Mouse (Mus musculus) intestine, embryonic 15.5 days (tissue): ENCODE data around the gene Kctd15. TPM values are rescaled to one million over a fixed set of nuclear protein-coding genes. Genes with fewer than 3 reads are reported as not detected.

Source experiments
- ATAC-seq: fragments of 200-750 bp; cut with Nextera tagmentation; 2 replicates; pipeline ENCODE4 v1.8.0; 2017; ENCODE audit warnings: moderate TSS enrichment, moderate library complexity
- H3K27ac ChIP-seq: fragments of 300-500 bp; sonication (generic); 2 replicates; pipeline ENCODE4 v1.5.1; 2015; ENCODE audit warnings: mild to moderate bottlenecking, inconsistent platforms
- H3K27me3 ChIP-seq: fragments of 300-500 bp; sonication (generic); replicated peaks from 2 replicates; pipeline ENCODE4 v1.6.1; 2015; ENCODE audit warnings: inconsistent platforms
- H3K36me3 ChIP-seq: fragments of 300-500 bp; sonication (generic); 2 replicates; pipeline ENCODE4 v1.6.1; 2015; ENCODE audit warnings: inconsistent platforms
- H3K4me1 ChIP-seq: fragments of 300-500 bp; sonication (generic); replicated peaks from 2 replicates; pipeline ENCODE4 v1.6.1; 2015; ENCODE audit warnings: inconsistent platforms
- H3K4me2 ChIP-seq: fragments of 300-500 bp; sonication (generic); replicated peaks from 2 replicates; pipeline ENCODE4 v1.6.1; 2015; ENCODE audit warnings: mild to moderate bottlenecking, inconsistent platforms
- H3K4me3 ChIP-seq: fragments of 300-500 bp; sonication (generic); replicated peaks from 2 replicates; pipeline ENCODE4 v1.5.1; 2015; ENCODE audit warnings: inconsistent platforms
- H3K9ac ChIP-seq: fragments of 300-500 bp; sonication (generic); 2 replicates; pipeline ENCODE4 v1.6.1; 2015; ENCODE audit warnings: inconsistent platforms
- H3K9me3 ChIP-seq: fragments of 300-500 bp; sonication (generic); 2 replicates; pipeline ENCODE4 v1.6.1; 2016; ENCODE audit warnings: inconsistent platforms
- WGBS: fragments of 180-500 bp; shearing (Covaris S2); methylation state at CpG from one replicate; pipeline ENCODE4 v1.1.7; 2015; 5-methylcytosine and 5-hydroxymethylcytosine counted together
- polyA plus RNA-seq: library from polyadenylated mRNA; unstranded; fragments of >200 nt; fragmentation: Nextera tagmentation; extraction: Ambion mirVana; gene quantifications from 2 replicates; pipeline ENCODE4 v1.2.1, GENCODE M21; 2015

Kctd15 gene
- polyA plus RNA-seq, 1 experiment from 2014 or later, result 18.0 TPM

DNA sequence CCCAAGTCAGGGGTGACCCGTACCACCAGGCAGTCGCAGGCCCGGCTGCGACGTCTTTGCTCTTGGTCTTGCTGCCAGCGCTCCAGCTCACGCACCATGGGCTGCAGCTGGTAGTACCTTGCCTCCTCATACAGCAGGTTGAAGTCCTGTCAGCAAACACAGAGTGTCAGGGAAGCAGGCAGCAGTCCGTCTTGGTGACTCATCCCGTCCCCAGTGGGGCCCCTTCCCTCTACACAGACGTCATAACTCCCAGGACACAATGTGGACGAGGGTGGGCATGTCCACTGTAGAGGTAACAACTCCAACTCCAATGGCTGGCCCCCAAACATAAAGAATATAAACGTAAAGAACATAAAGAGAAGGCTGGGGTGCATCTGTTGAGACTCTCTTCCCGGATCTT lies 14.6 kb downstream of the Kctd15 start:
- no peaks in the 10 kb centered on the region for H3K9me3 ChIP-seq
- H3K4me1 ChIP-seq, result no peaks in the 10 kb centered on the region
- no peaks in the 10 kb centered on the region for H3K27me3 ChIP-seq
- H3K4me3 ChIP-seq, result no peak overlapping the region
- WGBS, result 77% methylated on average over 13 of the region's 13 CpGs
- H3K27ac ChIP-seq, result no peak overlapping the region
- no peak overlapping the region for H3K4me2 ChIP-seq
- H3K9ac ChIP-seq, result no peak overlapping the region
- peaks cover 23% of the 10 kb centered on the region for H3K36me3 ChIP-seq
- ATAC-seq, result 0 out of 2 replicates have a peak, but pooled peaks have one; percentile 27

DNA sequence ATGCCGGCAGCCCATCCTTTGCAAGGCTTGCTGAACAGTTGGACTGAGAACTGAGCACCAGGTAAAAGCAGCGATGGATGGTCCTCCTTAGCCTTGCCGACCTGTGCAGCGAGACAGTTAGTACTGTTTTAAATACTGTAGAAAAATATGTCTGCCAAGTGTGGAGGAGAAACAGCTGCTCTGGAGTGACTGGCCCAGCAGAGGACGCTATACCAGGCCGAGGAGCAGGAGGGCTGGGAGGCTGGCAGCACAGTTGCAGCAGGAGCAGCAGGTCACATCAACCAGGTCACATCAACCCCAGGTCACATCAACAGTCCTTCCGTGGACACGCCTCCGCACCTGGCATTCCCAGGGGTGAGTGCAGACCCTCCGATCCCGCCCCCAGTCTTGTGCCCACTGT lies 16.7 kb downstream of the Kctd15 start:
- no peaks in the 10 kb centered on the region for H3K4me1 ChIP-seq
- no peak overlapping the region for H3K9ac ChIP-seq
- peaks cover 23% of the 10 kb centered on the region for H3K36me3 ChIP-seq
- H3K4me3 ChIP-seq, result no peak overlapping the region
- ATAC-seq, result no peak
- no peak overlapping the region for H3K27ac ChIP-seq
- no peaks in the 10 kb centered on the region for H3K9me3 ChIP-seq
- WGBS, result 83% methylated on average over 11 of the region's 11 CpGs
- H3K27me3 ChIP-seq, result no peaks in the 10 kb centered on the region
- H3K4me2 ChIP-seq, result no peak overlapping the region

DNA sequence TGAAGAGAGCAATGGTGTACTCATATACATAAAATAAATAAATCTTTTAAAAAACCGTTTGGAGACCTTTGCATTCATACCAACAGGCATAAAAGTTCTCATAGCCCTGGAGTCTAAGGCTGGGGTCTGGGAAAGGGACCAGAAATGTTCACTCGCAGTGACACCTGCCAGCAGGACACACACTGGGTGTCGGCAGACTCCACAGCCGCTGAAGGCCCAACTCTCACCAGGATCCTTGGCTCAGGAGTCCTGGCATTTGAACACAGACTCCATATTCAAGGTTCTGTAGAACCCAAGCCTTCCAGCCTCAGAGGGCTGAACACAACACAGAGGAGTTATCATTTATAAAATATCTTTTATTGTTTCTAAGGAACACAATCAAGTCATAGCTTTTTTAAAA lies 19.9 kb downstream of the Kctd15 start:
- no peak for ATAC-seq
- H3K4me3 ChIP-seq, result no peak overlapping the region
- 75% methylated on average over 4 of the region's 4 CpGs for WGBS
- no peaks in the 10 kb centered on the region for H3K4me1 ChIP-seq
- peaks cover 18% of the 10 kb centered on the region for H3K36me3 ChIP-seq
- no peaks in the 10 kb centered on the region for H3K9me3 ChIP-seq
- no peaks in the 10 kb centered on the region for H3K27me3 ChIP-seq
- H3K27ac ChIP-seq, result no peak overlapping the region
- no peak overlapping the region for H3K4me2 ChIP-seq
- no peak overlapping the region for H3K9ac ChIP-seq

DNA sequence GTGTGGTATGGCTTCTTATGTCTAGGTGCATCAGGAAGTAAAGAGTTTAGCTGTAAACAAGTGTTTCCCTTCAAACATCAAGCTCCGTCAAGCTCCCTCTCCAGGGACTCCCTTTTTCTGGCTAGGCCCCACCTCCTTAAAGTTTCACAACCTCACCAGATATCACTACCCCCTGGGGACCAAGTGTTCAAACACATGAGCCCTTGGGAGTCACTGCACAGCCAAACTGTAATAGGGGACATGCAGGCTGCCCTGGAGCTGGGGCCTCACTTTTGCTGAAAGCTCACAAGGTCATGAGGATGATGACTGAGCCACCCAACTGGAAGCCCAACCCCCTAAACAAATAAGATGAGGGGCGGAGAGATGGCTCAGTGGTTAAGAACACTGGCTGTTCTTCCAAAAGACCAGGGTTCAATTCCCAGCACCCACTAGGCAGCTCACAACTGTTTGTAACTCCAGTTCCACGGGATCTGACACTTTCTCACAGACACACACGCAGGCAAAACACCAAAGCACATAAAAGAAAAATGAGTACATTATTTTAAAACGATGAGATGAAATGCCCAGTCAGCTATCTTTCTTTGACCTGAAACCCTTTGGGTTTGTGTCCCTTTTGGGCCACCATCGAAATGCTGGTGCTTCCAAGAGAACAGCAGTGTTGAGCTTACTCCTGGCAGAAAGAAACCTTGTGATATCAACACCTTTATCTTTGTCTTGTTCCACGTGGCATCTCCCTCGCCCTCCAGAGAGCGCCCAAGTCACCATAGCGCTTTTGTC lies 23.4 kb downstream of the Kctd15 start:
- H3K27me3 ChIP-seq, result no peaks in the 10 kb centered on the region
- H3K4me1 ChIP-seq, result peaks cover 12% of the 10 kb centered on the region; the same call in 1 of the 2 replicates
- no peaks in the 10 kb centered on the region for H3K9me3 ChIP-seq
- WGBS, result 78% methylated on average over 10 of the region's 10 CpGs
- H3K9ac ChIP-seq, result no peak overlapping the region
- H3K36me3 ChIP-seq, result no peaks in the 10 kb centered on the region
- no peak overlapping the region for H3K4me2 ChIP-seq
- H3K4me3 ChIP-seq, result no peak overlapping the region
- no peak overlapping the region for H3K27ac ChIP-seq
- no peak for ATAC-seq

DNA sequence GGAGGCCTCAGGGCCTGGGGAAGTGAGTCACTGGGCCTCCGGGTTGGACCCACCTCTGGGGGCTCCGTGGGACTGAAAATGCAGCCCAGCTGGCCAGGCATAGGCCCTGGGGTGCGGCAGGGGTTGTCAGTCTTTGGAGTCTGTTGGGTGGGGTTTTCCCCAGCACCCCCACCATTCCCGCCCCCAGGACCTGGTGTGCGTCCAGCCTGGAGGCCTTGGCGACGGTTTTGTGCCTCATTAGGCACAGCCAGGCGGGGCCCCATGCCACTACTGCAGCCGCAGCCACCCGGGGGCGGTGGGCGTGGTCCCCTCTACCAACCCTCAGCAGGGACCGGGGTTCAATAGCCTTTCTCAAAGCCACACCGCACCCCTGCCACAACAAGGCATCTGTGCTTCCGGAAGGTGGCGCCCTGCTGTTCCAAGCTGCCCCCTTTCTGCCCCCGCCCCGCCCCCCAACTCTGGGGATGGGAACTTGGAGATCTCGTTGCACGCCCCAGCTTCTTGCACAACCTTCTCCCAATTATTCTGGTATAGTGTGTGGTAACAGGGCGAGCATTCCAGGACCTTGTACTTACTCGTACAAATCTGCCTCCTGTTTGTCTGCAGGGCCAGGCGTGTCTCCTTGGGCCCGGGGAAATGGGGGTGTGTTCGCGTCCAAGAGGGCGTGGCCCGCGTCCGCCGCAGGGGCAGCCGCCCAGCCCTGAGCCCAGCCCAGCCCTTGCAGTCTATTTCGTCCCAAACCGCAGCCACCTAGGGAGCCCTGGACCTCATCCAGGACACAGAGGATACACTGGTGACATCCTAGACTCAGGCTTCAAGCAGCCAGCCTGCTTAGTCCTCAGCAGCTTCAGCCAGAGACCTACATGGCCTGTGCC lies 26.1 kb downstream of the Kctd15 start:
- 1% methylated on average over 34 of the region's 34 CpGs for WGBS
- H3K27me3 ChIP-seq, result no peaks in the 10 kb centered on the region
- peaks cover 12% of the 10 kb centered on the region; the same call in 1 of the 2 replicates for H3K4me1 ChIP-seq
- H3K36me3 ChIP-seq, result no peaks in the 10 kb centered on the region
- peak overlapping the region; percentile 84 for H3K4me2 ChIP-seq
- peak overlapping the region; percentile 67 for H3K27ac ChIP-seq
- peak; percentile 92 for ATAC-seq
- peak overlapping the region; percentile 43 for H3K4me3 ChIP-seq
- H3K9me3 ChIP-seq, result no peaks in the 10 kb centered on the region
- H3K9ac ChIP-seq, result peak overlapping the region; percentile 49

DNA sequence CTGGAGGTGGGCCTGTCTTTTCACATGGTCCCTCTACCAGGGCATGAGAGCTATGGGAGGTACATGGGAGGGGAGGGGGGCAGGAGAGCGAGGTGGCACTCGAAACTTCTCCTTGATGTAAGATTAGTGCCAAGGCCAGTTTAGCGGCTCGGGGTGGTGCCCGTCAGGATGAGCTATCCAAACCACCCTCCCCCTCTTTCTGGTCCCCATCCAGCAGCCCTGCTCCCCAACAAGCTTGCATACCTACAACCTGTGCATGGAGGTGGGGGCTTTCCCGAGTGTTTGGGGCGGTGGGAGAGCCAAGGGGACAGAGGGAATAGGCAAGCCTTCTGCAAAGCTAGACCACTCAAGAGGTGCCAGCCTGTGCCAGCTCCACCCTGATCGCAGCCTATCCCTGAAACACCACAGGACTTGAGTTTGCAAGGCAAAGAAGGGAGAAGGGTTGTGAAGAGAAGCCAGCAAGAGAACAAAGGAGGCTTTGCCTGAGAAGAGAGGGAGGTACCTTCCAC lies 26.8 kb downstream of the Kctd15 start:
- Histone ChIP-seq H3K27me3 (no peaks in the 10 kb centered on the region), H3K36me3 (no peaks in the 10 kb centered on the region), H3K9ac (peak overlapping the region; percentile 49), H3K4me1 (peaks cover 12% of the 10 kb centered on the region; the same call in 1 of the 2 replicates), H3K4me2 (peak overlapping the region; percentile 84), H3K9me3 (no peaks in the 10 kb centered on the region), H3K27ac (peak overlapping the region; percentile 67), H3K4me3 (peak overlapping the region; percentile 43)
- no peak; the same call in none of the 2 replicates for ATAC-seq
- WGBS, result 48% methylated on average over 8 of the region's 8 CpGs

DNA sequence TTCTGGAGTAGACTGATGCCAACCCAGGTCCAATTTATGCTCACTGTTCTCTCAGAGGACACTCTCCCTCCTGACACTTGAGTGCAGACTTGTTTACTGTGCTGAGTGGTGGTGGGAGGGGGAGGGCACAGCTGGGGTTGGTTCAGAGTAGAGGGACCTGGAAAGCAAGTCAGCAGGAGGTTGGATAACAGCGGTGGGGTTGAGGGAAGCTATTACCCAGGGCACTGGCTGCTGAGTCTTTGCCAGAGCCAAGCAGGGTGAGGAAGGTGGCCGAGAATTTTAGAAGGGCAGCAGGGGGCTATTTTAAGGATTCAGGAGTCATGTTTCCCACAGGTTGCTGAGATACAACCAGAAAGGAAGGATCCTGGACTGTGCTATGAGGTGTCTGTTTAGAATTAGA lies 36.1 kb downstream of the Kctd15 start:
- H3K36me3 ChIP-seq, result no peaks in the 10 kb centered on the region
- no peak overlapping the region for H3K27ac ChIP-seq
- H3K4me2 ChIP-seq, result no peak overlapping the region
- H3K9me3 ChIP-seq, result no peaks in the 10 kb centered on the region
- no peak overlapping the region for H3K9ac ChIP-seq
- no peaks in the 10 kb centered on the region for H3K4me1 ChIP-seq
- no peaks in the 10 kb centered on the region for H3K27me3 ChIP-seq
- WGBS, result 30% methylated on average over 2 of the region's 2 CpGs
- no peak overlapping the region for H3K4me3 ChIP-seq
- no peak for ATAC-seq

DNA sequence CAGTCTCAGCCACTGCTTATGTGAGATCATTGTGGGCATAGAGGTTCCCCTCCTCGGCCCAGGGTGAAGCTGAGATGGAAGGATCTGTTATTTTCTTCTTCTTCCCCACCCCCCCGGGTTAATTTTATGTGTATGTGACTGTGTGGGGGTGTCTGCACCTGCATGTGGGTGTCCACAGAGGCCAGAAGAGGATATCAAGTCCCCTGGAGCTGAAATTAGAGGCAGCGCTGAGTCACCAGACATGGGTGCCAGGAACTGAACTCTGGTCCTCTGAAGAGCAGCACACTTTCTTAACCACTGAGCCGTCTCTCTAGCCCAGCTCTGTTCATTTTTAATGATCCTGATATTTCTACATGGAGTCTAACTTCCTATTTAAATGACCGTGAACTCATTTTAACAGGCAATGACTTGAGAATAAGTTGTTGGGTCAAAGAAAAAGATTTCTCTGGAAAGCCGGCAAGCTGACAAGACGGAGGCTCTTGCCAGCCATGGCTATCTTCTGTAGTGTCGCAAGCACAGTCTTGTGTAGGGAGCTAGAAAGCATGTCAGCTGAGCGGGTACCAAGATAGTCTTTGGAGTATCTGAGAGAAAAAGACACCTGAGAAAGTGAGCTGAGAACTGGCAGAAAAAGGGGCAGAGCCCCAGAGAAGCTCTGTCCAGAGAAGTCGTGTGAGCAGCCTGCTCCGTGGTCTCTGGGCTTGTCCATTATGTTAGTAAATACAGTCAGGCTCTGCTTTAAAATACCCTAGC lies 38.2 kb downstream of the Kctd15 start:
- H3K27me3 ChIP-seq, result no peaks in the 10 kb centered on the region
- 80% methylated on average over 11 of the region's 11 CpGs for WGBS
- no peak overlapping the region for H3K27ac ChIP-seq
- H3K4me2 ChIP-seq, result no peak overlapping the region
- H3K4me1 ChIP-seq, result no peaks in the 10 kb centered on the region
- ATAC-seq, result no peak
- H3K4me3 ChIP-seq, result no peak overlapping the region
- H3K9ac ChIP-seq, result no peak overlapping the region
- no peaks in the 10 kb centered on the region for H3K9me3 ChIP-seq
- no peaks in the 10 kb centered on the region for H3K36me3 ChIP-seq

DNA sequence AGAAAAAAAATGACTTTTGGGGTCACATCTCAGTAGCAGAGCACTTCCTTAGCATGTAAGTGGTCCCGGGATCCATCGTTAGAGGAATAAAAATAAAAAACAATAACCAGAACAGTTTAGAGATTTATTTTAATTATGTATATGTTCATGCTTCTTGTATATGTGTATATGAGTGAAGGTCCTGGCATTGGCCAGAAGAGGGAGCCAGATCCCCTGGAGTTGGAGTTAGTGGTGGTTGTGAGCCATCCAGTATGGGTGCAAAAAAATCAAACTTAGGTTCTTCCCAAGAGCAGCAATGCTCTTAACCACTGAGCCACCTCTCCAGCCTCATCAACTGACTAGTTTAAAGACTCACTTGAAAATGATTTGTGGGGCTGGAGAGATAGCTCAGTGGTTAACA lies 40.3 kb downstream of the Kctd15 start:
- Histone ChIP-seq H3K27ac (no peak overlapping the region), H3K4me2 (no peak overlapping the region), H3K4me1 (no peaks in the 10 kb centered on the region), H3K4me3 (no peak overlapping the region), H3K27me3 (no peaks in the 10 kb centered on the region), H3K36me3 (no peaks in the 10 kb centered on the region), H3K9ac (no peak overlapping the region), H3K9me3 (no peaks in the 10 kb centered on the region)
- WGBS, result 92% methylated on average over 2 of the region's 2 CpGs
- ATAC-seq, result no peak

DNA sequence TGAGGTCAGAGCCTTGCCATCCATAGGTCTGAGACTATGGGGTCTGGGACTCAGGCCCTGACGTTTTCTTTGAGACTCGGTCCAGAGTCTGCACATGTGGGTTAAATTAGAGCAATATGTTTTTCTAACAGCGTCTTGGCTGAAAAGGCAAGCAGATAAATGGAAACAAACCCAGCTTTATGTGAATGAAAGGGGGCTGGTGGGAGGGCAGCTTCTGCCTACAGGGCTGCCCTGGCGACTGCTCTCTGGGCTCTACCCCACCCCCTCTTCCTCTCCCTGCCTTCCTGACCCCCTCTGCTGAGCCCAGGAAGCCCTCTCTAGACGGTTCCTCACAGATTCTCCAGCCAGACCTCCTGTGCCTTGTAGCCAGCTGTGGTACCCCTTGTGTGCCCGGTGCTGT lies 46.1 kb downstream of the Kctd15 start:
- Histone ChIP-seq H3K27ac (no peak overlapping the region), H3K4me3 (no peak overlapping the region), H3K36me3 (no peaks in the 10 kb centered on the region), H3K27me3 (no peaks in the 10 kb centered on the region), H3K4me1 (no peaks in the 10 kb centered on the region), H3K9me3 (no peaks in the 10 kb centered on the region), H3K4me2 (no peak overlapping the region), H3K9ac (no peak overlapping the region)
- 66% methylated on average over 6 of the region's 6 CpGs for WGBS
- no peak for ATAC-seq

DNA sequence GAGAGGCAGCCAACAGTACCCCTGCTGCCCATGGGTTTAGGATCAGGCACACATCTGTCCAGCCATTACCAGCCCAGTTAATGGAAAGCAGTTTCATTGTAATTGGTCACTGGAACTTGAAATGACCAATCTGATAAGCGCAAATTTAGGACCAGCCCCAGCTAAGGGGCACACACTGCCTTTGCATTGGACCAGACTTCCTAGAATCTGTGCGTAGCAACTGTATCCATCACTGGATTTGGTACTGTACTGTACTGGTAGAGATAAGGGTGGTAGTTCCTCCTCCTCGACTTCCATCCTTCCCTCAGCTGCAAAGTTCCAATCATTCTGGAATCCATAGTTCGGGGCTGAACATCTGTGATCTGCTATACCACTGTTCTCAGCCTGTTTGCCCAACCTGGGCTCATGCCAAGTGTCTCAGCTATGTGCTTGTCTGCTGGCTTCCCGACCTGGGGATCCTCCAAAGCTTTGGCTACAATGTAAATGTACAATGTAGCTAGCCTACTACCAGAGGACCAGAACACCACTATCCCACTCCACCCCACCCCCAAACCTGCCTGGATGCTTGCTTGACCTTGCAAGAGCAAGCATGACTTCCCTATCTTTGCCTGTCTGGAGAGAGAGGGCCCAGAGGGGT lies 49.1 kb downstream of the Kctd15 start:
- no peak for ATAC-seq
- H3K36me3 ChIP-seq, result no peaks in the 10 kb centered on the region
- no peak overlapping the region for H3K9ac ChIP-seq
- H3K9me3 ChIP-seq, result no peaks in the 10 kb centered on the region
- H3K4me2 ChIP-seq, result no peak overlapping the region
- no peak overlapping the region for H3K4me3 ChIP-seq
- WGBS, result 77% methylated on average over 5 of the region's 5 CpGs
- no peak overlapping the region for H3K27ac ChIP-seq
- no peaks in the 10 kb centered on the region for H3K4me1 ChIP-seq
- no peaks in the 10 kb centered on the region for H3K27me3 ChIP-seq
